Mouse (Mus musculus) myocyte (in vitro differentiated cells): ENCODE measurements around the gene Golga5.

Source experiments
- CEBPB ChIP-seq: IDR thresholded peaks from 2 replicates; pipeline ENCODE4 v1.6.1; 2011; ENCODE audit warnings: mild to moderate bottlenecking, moderate library complexity; ENCODE audit not compliant: poor library complexity, insufficient read depth, severe bottlenecking
- E2F4 ChIP-seq: IDR thresholded peaks from one replicate; pipeline ENCODE4 v1.6.1; 2011; ENCODE audit warnings: mild to moderate bottlenecking, control low read depth, moderate library complexity; ENCODE audit not compliant: insufficient read depth
- MAX ChIP-seq: IDR thresholded peaks from one replicate; pipeline ENCODE4 v1.6.1; 2011; ENCODE audit warnings: low read depth, mild to moderate bottlenecking, control low read depth
- MYOD1 ChIP-seq, 3 experiments: IDR thresholded peaks; one replicate each; pipeline ENCODE4 v1.6.1; 2011; ENCODE audit warnings: control low read depth in 2 of 3, low read depth in 2 of 3, mild to moderate bottlenecking in 2 of 3, moderate library complexity in 1 of 3; ENCODE audit not compliant: insufficient read length in 2 of 3, control insufficient read depth in 1 of 3
- POLR2A ChIP-seq: IDR thresholded peaks from one replicate; pipeline ENCODE4 v1.6.1; 2011; ENCODE audit warnings: low read depth, mild to moderate bottlenecking, control low read depth, moderate library complexity; ENCODE audit not compliant: insufficient read length
- POLR2AphosphoS2 ChIP-seq: IDR thresholded peaks from one replicate; pipeline ENCODE4 v1.6.1; 2011; ENCODE audit warnings: low read depth, control low read depth; ENCODE audit not compliant: insufficient read length
- REST ChIP-seq: IDR thresholded peaks from one replicate; pipeline ENCODE4 v1.6.1; 2011; ENCODE audit warnings: mild to moderate bottlenecking, control low read depth, moderate library complexity; ENCODE audit not compliant: insufficient read depth, insufficient read length
- TCF12 ChIP-seq: IDR thresholded peaks from one replicate; pipeline ENCODE4 v1.6.1; 2011; ENCODE audit warnings: mild to moderate bottlenecking, control low read depth; ENCODE audit not compliant: poor library complexity, insufficient read depth, severe bottlenecking
- USF1 ChIP-seq: IDR thresholded peaks from one replicate; pipeline ENCODE4 v1.6.1; 2011; ENCODE audit warnings: low read depth, mild to moderate bottlenecking, control low read depth, moderate library complexity

- TF ChIP-seq REST = no peak
- TF ChIP-seq POLR2A = no peak
- no peak for TF ChIP-seq POLR2AphosphoS2
- no peak for TF ChIP-seq TCF12
- TF ChIP-seq USF1 = no peak
- no peak for TF ChIP-seq CEBPB
- no peak for TF ChIP-seq E2F4
- no peak for TF ChIP-seq MYOD1 (IDR thresholded peaks at IDR 0.05; ENCODE audit: control insufficient read depth in 1 of 3, insufficient read length in 2 of 3, low read depth in 2 of 3)
- no peak for TF ChIP-seq MAX
Measured at GRCm38 (mm10) chr12:102535796-102536195, 66.9 kb downstream of the Golga5 start.
